Mouse (Mus musculus): Measurements from ENCODE around the gene Pld5.
"Not testable (repeated sequence)": the region's sequence is repeated elsewhere in the genome, so short reads cannot be mapped to it uniquely, and the experiment has no call there.

The Pld5 gene

DNA sequence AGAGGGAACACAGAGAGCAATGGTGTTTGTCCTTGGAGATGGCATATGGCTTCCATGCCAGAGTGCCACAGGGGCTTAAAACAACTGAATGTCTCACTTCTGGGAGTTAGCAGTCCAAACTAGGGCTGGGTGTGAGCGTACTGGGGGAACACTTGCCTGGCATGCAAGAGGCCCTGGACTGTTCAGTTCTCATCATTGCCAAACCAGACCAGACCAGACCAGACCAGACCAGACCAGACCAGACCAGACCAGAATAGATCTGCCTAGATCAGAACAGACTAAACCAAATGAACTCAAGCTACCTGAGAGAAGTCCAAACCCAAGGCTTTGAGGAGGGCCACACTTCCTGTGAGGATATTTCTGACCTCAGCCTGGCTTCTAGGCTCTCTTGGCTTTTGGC lies 228.7 kb downstream of the Pld5 start:
- DNase-seq (ENCODE audit: low spot score in 2 of 2) = no peak

DNA sequence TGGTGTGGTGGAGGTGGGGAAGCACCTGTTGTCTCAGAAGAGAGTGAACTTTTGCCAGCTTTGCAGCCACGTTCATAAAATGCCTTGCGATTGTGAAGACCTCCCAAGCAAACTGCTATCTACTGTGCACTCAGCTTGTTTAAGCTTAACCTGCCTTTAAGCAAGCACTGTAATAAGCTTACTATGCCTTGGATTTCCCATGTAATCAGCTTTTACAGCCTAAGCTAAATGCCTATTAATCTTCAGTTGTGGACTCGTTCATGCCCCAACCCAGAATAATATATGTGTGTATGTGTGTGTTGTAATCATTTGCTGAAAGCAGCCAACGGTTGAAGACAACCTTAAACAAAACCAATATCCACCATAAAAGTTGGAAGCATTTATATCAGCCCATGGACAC lies 232.1 kb downstream of the Pld5 start:
- DNase-seq (ENCODE audit: low spot score in 2 of 2) = no peak

DNA sequence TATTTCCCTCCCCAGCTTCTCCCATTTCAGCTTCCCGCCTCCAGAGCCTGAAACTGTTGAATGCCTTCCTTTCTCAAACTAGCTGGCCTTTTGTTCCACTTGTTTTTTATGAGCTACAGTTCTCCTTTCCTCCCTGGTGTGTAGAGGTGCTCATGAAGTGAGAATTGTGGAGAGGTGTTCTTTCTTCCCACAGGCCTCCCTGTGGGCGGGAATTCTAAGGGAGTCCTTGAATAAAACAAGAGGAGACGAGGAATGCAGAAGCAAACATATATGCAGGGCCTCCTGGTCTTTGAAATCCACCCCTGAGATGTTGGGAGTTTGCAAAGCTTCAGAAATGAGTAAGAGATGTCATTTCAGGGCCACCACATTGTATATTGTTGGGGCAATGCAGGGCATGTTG lies 235.2 kb downstream of the Pld5 start:
- no peak for DNase-seq (ENCODE audit: low spot score in 2 of 2)

DNA sequence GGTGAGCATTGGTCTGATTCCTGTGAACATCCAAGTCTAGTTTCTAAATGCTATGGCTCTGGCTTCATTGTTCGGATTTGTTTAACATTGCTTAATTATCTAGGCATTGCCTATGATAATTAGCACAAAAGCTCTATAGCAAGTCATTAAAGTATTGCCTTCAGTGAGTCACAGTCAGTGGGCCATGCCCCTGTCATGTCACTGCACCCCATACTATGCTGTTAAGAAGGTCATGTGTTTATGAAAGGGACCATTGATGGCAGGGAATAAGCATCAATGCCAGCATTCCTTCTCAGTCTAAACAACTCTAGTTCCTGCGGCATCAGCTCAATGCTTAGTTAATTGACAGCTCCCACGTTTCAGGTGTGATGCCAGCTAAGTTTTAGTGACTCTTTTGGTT lies 239.1 kb downstream of the Pld5 start:
- DNase-seq (ENCODE audit: low spot score in 2 of 2) = no peak

DNA sequence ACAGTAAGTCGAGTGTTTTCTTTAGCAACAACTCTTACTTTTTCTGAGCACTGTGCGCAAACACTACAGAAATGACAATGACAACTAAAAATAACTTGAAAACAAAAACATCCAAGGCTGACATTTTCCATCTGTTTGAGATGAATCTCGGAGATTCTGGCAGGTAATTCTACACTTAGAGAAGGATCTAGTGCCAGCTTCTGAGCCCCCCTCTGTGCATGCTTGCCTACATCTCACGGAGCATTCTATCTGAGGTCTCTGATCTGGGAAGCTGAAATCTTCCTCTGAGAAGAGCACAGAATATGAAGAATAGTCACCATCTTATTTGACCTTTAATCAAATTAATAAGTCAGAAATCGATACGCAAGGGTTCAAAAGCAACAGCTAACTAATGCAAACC lies 240.4 kb downstream of the Pld5 start:
- no peak for DNase-seq (ENCODE audit: low spot score in 2 of 2)

DNA sequence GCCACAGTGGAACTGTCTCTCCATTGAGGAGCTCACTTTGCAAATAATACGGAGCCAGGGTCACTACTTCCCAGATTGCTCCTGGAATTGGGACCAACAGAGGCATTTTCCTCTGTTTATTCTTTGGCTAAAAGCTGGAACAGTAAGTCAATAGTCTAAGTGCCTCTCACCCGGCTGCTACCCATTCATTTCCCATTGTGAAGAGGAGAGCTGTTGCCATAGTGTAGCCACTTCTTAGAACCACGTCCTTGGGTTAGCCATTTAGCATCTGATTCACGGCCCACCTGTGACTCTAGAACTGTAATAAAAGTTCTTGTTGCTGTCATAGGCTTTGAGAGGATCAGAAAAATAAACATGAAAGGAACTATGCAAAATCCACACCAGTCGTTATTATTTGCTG lies 241.4 kb downstream of the Pld5 start:
- no peak for DNase-seq (ENCODE audit: low spot score in 2 of 2)

DNA sequence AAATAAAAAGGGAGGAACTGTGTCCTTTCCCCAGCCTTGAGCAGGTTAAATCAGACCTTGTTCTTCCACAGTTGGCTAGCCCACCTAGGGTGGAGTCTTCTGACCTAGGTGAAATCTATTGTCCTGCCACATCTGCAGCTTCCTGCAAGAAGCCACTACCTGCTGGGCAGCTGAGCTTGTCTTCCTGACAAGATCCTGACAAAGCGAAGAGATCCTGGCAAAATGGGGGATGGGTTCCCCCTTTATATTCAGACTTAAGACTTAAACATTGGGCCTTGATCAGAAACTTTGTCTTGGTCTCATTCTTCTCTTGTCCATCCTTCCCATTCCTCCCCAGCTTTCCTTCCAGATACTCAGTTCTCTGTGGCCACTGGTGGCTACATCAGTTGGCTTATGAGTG lies 246.0 kb downstream of the Pld5 start:
- DNase-seq (ENCODE audit: low spot score in 2 of 2) = no peak

DNA sequence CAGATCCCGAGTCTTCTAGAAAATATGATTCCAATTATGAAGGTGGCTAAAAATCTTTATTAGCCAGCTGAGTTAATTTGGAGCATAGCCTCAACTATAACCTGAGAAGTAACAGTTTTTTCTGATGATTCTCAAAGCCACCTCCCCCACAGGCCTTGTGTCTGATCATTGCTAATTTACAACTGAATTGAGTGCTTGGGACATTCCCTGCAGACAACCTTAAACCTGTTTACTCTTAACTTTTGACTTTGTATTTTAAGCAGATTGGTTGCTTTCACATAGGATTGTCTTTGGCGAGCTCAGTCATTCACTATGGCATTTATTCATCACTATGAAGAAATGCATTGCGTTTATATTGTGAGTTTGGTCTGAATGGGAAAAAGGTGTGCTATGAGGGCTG lies 246.7 kb downstream of the Pld5 start:
- DNase-seq (ENCODE audit: low spot score in 2 of 2) = no peak

DNA sequence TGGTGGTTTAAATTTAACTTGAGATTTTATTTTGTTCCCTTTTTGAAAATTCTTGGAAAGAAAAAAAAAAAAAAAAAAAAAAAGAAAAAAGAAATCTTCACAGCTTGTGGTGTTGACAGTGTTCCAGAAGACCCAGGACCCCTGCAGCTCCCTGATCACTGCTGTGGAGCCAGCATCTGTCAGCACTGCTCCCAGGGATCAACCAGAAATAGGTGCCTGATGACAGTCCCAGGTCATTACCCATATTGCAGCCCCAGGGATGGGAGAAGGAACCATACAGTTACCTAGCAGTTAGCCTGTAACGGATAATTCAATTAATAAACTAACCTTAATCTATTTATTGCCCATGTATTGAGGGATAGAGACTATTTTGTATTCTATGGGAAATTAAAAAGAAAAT lies 250.6 kb downstream of the Pld5 start:
- no peak for DNase-seq (ENCODE audit: low spot score in 2 of 2)

DNA sequence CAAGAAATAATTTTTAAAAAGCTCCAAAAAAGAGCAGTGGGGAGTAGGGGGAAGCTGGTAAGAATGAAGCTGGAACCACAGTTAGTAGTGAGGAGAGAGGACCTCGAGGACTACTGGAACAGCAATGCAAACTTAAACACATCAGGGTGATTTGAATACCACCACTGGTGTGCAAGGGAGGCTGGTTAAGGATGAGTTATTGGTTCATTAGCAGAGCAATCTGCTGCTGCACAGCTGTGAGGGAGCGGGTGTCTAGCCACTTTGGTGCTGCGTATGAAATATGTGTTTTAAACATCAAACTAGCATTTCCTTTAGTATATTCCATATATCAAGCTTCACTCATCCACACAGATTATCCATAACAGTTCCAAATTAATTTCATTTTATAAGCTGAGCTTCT lies 256.6 kb downstream of the Pld5 start:
- DNase-seq (ENCODE audit: low spot score in 2 of 2) = no peak

DNA sequence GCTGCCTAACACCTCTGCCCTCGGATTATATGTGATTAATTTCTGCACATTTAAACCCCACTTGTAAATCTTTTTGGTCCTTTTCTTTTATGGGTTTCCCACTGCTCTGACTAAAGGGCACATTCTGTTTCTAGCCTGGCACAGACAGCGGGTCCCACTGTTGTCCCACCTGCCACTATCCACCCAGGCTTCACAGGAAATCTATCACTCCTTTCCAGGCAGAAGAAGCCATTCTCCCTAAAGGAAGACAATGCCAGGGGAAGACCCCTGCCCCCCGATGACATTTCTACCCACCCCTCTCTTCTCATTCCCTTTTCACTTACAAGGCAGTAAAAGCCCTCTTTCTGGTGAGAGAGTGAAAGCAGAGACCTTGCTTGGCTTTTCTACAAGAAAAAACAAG lies 259.0 kb downstream of the Pld5 start:
- no peak for DNase-seq (ENCODE audit: low spot score in 2 of 2)

DNA sequence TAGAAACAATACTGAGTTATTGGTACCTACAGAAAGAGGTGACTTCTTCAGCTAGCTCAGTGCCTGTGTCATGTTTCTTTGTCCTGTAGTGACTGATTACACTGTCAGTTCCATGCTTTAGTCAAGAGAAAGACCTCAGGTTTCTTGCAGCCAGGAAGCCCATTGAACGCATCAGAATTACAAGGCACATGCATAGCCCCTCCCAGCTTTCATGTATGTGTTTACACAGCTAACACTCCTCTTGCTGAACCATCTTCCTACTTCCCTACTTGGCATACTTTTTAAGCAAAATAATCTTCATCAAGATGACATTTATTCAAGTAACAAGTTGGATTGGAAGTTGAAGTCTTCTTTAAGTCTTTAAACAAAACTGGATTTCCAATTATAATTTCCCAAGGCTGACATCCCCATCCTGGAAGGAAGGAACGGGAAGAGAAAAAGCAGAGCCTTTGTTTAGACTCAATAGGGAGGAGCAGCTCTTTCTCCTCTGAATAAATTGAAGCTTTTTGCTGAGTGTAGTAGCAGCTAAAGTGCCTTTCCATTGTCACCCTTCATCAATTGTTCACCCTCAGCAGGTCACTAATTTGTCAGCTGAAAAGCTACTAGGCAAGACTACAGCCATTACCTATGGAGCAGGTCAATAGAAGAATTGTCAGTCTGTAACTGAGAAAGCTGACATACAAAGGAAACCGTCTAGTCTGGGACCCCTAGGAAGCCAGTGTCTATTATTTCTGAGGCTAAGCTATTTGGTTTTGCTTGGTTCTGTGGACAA lies 261.4 kb downstream of the Pld5 start:
- DNase-seq (ENCODE audit: low spot score in 2 of 2) = no peak

DNA sequence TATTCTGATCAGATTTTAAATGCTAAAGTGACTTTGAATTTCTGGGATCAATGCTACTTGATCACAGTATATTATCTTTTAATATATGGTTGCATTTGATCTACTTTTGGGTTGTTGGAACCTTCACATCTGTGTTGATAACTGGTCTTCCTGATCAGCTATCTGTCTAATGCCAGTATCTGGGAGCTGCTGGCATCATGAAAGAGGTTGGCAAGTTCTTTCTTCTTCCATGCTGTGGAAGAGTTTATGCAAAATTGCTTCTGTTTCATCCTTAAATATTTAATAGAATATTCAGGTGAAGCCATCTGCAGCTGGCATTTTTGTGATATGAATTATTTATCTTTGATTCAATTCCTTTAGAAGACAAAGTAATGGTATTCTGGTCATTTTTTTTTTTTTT lies 263.6 kb downstream of the Pld5 start:
- no peak for DNase-seq (ENCODE audit: low spot score in 2 of 2)

DNA sequence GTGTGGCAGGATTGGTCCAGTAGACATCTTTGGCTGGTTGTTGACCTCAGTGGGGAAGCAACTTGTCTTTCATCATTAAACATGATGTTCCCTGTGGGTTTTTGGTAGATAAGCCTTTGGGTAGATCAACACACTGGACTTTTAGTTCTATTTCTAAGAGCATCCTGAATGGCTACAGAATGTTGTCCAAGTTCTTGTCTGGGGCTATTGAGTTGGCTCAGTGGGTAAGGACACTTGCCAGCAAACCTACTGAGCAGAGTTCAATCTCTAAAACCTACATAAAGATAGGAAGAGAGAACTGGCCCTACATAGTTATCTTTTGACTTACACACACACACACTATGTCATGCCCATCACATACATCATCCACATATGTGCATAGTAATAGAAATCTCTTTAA lies 264.0 kb downstream of the Pld5 start:
- DNase-seq (ENCODE audit: low spot score in 2 of 2) = no peak

DNA sequence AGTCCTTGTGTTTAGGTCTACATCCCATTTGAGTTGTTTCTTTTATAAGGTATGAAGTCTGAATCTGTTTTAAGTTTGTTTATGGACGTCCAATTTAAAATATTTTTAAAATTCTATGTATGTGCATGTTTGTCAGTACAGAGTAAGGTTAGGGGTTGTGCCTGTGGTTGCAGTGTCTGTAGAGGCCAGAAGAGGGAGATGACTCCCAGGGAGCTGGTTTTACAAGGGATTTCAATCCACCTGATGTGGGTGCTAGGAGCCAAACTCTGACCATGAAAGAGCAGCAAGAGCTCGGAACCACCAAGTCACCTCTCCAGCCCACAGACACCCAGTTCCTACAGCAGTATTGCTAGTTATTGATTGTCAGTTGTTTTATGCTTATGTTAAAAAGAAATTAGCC lies 266.7 kb downstream of the Pld5 start:
- no peak for DNase-seq (ENCODE audit: low spot score in 2 of 2)

DNA sequence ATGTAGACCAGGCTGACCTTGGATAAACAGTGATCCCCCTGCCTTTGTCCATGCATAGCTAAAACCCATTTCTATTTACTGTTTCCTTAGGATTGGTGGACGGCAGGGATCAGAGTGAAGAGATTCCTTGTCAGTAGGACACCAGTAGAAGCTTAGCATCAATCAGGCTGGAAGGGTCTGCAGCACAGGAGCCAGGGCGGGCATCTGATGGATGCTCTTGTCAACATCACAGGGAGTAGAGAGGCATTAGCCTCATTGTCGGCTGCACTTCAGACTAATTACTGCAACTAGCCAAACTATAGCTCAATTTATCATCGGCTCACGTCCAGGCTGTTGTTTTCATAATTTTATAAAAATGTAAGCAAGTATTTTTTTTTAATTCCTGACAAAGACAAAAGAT lies 274.5 kb downstream of the Pld5 start:
- no peak for DNase-seq (ENCODE audit: low spot score in 2 of 2)

DNA sequence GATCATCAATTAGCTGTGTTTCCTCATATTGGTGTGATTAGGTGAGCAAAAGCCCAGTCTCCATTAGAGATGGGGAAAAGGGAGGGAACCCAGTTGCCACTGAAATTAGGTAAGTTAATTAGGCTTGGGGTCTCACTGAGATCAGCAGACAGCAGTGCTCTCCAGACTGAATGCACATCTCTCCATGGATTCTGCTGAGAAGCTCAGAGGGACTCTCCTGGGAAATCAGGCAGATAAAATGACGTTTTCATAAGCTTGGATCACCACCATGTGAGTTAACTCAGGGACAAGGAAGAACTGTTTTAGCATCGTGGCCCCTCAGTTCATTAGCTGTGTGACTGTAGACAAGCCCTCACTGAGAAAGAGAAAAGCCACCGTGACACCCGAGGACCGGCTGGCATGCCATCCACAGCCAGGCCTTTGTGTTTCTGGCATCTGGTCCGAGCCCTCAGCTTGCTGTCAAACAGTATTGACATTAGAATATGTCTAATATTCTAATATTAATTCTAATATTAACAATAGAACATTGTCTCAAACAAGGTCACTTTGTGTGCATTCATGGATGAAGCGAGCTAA lies 277.9 kb downstream of the Pld5 start:
- DNase-seq (ENCODE audit: low spot score in 2 of 2) = no peak

DNA sequence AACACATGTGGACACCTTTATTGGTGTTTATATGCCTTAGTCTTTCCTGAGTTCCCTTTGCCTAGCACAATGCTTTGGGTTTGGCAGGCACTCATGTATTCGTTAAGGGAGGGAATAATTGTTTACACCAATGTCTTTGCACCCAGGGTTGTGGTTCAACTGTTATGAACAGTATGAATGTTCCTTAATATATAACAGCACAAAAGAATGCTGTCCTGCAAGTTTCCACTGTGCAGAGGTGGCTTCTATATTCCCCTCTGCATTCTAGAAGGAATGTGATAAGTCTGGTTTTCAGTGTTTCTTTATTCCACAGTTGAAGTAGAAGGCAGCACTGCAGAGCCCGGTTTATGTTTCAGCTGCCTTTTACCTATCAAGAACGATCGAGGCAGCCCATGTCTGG lies 286.2 kb downstream of the Pld5 start:
- no peak for DNase-seq (ENCODE audit: low spot score in 2 of 2)

DNA sequence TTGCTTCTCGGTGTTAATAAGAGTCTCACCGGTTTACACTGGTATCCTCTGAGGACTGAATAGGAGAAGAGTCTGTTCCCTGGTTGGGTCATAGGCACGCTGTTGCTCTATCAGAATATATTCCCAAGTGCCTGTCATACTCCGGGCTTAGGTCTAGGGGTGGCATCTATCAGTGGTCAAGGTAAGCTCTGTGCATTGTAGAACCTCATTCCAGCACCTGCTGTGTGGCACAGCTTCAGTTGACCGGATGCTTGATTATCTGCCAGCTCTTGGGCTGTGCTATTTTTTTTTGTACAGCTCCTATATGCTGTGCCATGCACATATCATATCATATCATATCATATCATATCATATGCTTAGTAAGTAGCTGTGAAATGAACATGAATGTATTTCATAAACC lies 286.7 kb downstream of the Pld5 start:
- no peak for DNase-seq (ENCODE audit: low spot score in 2 of 2)

DNA sequence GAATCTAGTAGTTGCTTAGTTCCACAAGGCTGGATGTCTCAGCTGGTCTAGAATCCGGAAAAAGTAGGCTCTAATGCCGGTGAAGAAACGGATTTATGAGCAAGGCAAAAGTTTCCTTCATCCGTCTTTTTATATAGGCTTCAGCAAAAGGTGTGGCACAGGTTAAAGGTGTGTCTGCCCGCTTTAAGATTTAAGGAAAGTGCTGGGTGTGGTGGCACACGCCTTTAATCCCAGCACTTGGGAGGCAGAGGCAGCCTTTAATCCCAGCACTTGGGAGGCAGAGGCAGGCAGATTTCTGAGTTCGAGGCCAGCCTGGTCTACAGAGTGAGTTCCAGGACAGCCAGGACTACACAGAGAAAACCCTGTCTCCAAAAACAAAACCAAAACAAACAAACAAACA lies 296.1 kb downstream of the Pld5 start, which contains the start of gene Rbm8a2:
Rbm8a2 (minus strand) TSS at position 101 of the 400 bp plus-strand sequence.
- not testable (repeated sequence) for DNase-seq (ENCODE audit: low spot score in 2 of 2)

DNA sequence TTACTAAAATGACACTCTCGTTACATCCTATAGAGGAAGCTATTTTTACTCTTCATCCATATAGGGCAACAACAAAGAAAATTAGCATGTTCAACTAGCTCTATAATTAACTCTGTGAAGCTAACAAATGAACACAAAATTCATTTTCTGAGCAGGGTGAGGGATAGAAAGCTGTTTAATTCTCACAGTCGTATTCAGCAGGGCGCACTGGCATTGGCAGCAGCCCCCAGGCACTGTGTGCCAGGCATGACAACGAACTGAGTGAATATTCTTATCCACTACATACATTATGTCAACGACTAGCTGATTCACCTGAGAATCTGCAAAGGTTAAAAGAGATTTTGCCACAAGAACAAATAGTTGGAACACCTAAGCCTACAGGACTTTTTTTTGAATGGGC lies 304.4 kb downstream of the Pld5 start:
- no peak for DNase-seq (ENCODE audit: low spot score in 2 of 2)

DNA sequence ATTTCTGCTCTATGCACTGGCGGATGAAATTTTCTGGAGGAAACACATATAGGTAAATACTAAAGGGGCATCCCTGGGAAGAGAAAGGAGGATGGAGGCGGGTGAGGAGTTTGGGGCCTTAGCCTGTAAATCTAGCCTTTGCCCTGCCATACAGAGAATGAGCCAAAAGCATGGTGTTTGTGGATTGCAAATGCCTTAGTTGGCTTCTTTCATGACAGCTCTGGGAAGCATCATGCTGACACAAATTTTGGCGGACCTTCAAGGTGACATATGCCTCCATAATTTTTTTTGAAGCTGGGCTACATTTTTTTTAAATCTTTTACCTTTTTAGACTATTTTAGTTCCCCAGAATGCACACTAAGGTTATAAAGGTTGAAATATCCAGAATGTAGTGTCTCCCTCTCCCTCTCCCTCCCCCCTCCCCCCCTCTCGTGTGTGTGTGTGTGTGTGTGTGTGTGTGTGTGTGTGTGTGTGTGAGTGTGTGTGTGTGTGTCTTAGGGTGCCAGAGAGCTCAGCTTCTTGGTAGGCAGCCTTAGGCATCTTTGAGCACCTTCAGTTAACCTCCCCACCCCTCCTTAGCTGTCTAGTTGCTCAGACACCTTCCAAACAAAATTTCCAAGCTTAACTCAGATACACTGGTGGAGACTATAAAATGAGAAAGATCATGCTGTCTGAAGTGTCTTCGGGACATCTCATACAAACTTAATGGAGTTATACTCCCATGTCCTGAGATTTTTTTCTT lies 307.9 kb downstream of the Pld5 start:
- no peak for DNase-seq (ENCODE audit: low spot score in 2 of 2)

DNA sequence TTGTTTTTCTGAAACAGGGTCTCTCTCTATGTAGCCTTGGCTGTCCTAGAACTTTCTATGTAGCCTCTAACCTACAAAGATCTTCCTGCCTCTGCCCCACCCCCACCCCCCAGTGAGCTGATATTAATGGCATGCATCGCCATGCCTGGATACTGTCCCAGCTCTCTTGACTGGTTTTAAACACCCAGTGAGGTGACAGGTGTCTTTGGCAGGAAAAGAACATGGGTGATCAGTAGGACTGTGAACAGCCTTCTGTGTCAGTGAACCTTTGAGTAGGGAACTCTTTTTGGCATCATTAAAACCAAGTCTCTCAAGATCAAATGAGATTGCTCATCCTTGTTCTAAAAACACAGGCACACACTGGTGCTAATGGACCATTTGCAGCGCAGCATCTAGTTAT lies 313.3 kb downstream of the Pld5 start:
- no peak for DNase-seq (ENCODE audit: low spot score in 2 of 2)

All from heart, adult 9 months (tissue).